Mouse (Mus musculus): Measurements from ENCODE around the gene Slc29a4. TPM values are rescaled to one million over a fixed set of nuclear protein-coding genes. Genes with fewer than 3 reads are reported as not detected.

The Slc29a4 gene
- total and polyA plus RNA-seq, 2 experiments = 0.04 TPM; not detected in 1

DNA sequence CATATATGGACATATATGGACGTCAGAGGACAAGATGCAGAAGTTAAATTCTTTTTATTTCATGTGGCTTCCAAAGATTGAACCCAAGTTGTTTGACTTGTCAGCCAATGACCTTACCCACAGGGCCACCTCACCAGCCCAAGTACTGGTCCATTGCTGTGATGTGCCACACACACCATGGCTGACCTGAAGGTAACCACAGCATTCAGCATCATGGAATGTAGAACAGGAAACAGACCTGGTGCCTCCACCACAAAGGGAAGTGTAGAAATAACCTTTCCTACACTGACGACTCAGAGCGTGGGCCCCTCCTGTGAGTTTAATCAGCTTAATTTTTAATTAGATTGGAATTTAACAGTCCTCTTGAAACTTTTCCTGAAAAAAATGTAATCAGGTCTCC, 2.0 kb upstream of the Slc29a4 start:
- Histone ChIP-seq H3K27ac (replicated peaks; ENCODE audit: insufficient read depth, low read depth, low read length) (no peak overlapping the region), H3K27me3 (ENCODE audit: control insufficient read depth, insufficient read depth, low read length) (no peaks in the 10 kb centered on the region), H3K9ac (ENCODE audit: low read depth, low read length) (no peak overlapping the region), H3K79me2 (ENCODE audit: control insufficient read depth, insufficient read depth, low read length) (no peaks in the 10 kb centered on the region), H3K4me1 (ENCODE audit: control insufficient read depth, insufficient read depth, low read length) (no peaks in the 10 kb centered on the region), H3K36me3 (ENCODE audit: control insufficient read depth, insufficient read depth, low read length) (no peaks in the 10 kb centered on the region), H3K4me3 (ENCODE audit: insufficient read depth, low read depth, low read length) (no peak overlapping the region)
- TF ChIP-seq POLR2A (IDR thresholded peaks at IDR 0.05; ENCODE audit: extremely low read depth, insufficient read depth, low read length) (no peak), CTCF (IDR thresholded peaks at IDR 0.05; ENCODE audit: low read depth, low read length) (no peak)
- DNase-seq (ENCODE audit: extremely low read depth, low read depth, low spot score) = no peak
- WGBS = 78% methylated on average over 3 of the region's 3 CpGs

DNA sequence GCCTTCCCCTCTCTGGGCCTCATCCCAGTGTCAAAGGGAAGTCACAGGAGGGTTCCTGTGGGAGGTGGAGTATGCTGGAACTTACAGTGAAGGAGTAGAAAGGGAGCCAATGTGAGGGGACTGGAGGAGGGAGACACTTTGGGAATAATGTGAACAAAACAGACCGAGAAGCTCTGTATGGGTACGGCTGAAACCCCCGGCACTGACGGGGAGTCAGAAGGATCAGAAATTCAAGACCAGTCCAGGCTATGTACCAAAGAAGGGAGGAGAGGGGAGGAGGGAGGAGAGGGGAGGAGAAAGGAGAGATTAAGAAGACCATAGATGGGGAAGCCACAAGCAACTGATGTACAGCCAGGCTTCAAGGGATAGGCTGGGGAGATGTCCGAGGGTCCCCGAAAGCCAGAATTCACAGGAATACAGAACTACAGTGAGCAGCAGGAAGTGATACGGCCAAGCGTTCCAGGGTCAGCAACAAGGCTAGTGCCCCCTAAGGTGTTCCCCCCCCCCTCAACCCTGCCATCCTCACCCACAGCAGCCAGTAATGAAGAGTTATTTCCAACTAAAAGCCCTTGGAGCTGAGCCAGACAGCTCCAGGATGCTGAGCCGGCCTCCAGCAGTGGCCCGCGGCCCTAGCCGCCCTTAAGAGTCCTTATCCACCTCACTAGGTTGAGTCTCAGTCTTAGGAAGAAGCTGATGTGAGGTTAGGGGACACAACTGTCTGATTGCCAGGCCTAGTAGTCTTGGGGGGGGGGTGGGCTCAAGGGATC, 842 bp downstream of the Slc29a4 start:
- no peaks in the 10 kb centered on the region for H3K36me3 ChIP-seq (ENCODE audit: control insufficient read depth, insufficient read depth, low read length)
- H3K79me2 ChIP-seq (ENCODE audit: control insufficient read depth, insufficient read depth, low read length) = no peaks in the 10 kb centered on the region
- no peak overlapping the region for H3K9ac ChIP-seq (ENCODE audit: low read depth, low read length)
- DNase-seq (ENCODE audit: extremely low read depth, low read depth, low spot score) = no peak
- 78% methylated on average over 12 of the region's 12 CpGs for WGBS
- TF ChIP-seq POLR2A (IDR thresholded peaks at IDR 0.05; ENCODE audit: extremely low read depth, insufficient read depth, low read length) (no peak), CTCF (IDR thresholded peaks at IDR 0.05; ENCODE audit: low read depth, low read length) (no peak)
- no peaks in the 10 kb centered on the region for H3K4me1 ChIP-seq (ENCODE audit: control insufficient read depth, insufficient read depth, low read length)
- H3K4me3 ChIP-seq (ENCODE audit: insufficient read depth, low read depth, low read length) = no peak overlapping the region
- no peaks in the 10 kb centered on the region for H3K27me3 ChIP-seq (ENCODE audit: control insufficient read depth, insufficient read depth, low read length)
- no peak overlapping the region for H3K27ac ChIP-seq (replicated peaks; ENCODE audit: insufficient read depth, low read depth, low read length)

DNA sequence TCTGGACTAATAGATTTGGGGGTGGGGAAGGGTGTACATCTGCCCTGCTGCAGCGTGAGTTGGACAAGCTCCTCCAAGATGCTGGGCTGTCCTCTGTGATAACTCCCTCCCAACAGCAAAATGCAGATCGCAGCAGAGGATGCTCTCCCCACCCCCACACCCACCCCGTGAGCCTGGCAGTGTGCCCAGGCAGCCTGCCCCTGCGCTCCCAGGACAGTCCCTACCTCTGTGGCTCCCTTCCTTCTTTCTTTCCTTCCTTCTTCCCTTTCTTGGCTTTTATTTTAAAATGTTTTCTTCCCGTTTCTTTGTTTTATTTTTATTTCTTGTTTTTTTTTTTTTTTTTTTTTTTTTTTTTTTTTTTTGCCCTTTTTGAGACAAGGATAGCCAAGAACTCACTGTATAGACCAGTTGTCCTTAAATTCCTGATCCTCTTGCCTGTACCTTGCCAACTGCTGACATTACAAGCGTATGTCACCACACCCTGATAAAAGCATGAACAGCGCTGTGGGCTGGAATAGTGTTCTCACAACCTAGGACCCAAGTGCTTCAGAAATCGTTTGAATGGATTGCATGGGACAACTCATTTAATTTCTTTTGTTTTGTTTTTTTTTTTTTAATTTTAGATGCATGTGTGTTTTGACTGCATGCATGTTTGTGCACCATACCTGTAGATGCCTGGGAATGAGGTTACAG, 1.6 kb downstream of the Slc29a4 start:
- H3K4me1 ChIP-seq (ENCODE audit: control insufficient read depth, insufficient read depth, low read length) = no peaks in the 10 kb centered on the region
- no peaks in the 10 kb centered on the region for H3K36me3 ChIP-seq (ENCODE audit: control insufficient read depth, insufficient read depth, low read length)
- no peak for DNase-seq (ENCODE audit: extremely low read depth, low read depth, low spot score)
- TF ChIP-seq POLR2A (IDR thresholded peaks at IDR 0.05; ENCODE audit: extremely low read depth, insufficient read depth, low read length) (no peak), CTCF (IDR thresholded peaks at IDR 0.05; ENCODE audit: low read depth, low read length) (no peak)
- no peak overlapping the region for H3K27ac ChIP-seq (replicated peaks; ENCODE audit: insufficient read depth, low read depth, low read length)
- no peaks in the 10 kb centered on the region for H3K27me3 ChIP-seq (ENCODE audit: control insufficient read depth, insufficient read depth, low read length)
- H3K9ac ChIP-seq (ENCODE audit: low read depth, low read length) = no peak overlapping the region
- 58% methylated on average over 8 of the region's 8 CpGs for WGBS
- no peaks in the 10 kb centered on the region for H3K79me2 ChIP-seq (ENCODE audit: control insufficient read depth, insufficient read depth, low read length)
- H3K4me3 ChIP-seq (ENCODE audit: insufficient read depth, low read depth, low read length) = no peak overlapping the region

DNA sequence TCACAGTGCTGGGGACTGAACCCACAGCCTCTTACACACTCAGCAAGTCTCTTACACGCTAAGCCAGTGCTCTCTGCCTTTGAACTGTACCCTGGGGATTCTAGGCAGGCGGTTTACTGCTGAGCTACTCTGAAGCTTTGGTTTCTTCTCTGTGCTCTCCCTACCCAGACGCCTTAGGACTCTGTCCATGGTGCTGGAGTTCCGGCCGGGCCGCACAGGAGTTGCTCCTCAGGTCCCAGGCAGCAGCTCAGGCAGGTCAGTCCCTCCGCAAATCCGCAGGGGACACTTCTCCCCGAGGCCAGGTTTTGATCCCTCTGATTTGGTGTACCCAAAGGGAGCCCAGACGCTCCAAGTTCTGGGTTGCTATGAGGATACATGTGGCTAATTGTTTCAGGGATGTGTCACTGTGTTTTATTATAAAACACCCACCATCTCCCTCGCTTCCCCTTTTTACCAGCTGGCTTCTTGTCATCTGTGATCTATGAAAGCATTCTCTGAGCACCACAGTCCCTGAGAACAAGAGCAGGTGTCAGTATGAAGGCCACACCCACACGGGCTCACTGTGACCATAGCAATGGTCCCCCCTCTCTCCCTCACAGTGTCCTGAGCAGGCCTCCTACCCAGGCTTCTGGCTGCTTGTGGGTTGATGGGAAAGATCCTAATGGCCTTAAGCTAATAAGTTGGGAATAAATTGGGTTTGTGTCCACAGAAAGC, 2.5 kb downstream of the Slc29a4 start:
- no peak overlapping the region for H3K9ac ChIP-seq (ENCODE audit: low read depth, low read length)
- H3K27ac ChIP-seq (replicated peaks; ENCODE audit: insufficient read depth, low read depth, low read length) = no peak overlapping the region
- no peaks in the 10 kb centered on the region for H3K27me3 ChIP-seq (ENCODE audit: control insufficient read depth, insufficient read depth, low read length)
- no peaks in the 10 kb centered on the region for H3K4me1 ChIP-seq (ENCODE audit: control insufficient read depth, insufficient read depth, low read length)
- H3K4me3 ChIP-seq (ENCODE audit: insufficient read depth, low read depth, low read length) = no peak overlapping the region
- WGBS = 16% methylated on average over 12 of the region's 12 CpGs
- no peaks in the 10 kb centered on the region for H3K36me3 ChIP-seq (ENCODE audit: control insufficient read depth, insufficient read depth, low read length)
- TF ChIP-seq CTCF (IDR thresholded peaks at IDR 0.05; ENCODE audit: low read depth, low read length) (no peak), POLR2A (IDR thresholded peaks at IDR 0.05; ENCODE audit: extremely low read depth, insufficient read depth, low read length) (no peak)
- DNase-seq (ENCODE audit: extremely low read depth, low read depth, low spot score) = no peak
- H3K79me2 ChIP-seq (ENCODE audit: control insufficient read depth, insufficient read depth, low read length) = no peaks in the 10 kb centered on the region

DNA sequence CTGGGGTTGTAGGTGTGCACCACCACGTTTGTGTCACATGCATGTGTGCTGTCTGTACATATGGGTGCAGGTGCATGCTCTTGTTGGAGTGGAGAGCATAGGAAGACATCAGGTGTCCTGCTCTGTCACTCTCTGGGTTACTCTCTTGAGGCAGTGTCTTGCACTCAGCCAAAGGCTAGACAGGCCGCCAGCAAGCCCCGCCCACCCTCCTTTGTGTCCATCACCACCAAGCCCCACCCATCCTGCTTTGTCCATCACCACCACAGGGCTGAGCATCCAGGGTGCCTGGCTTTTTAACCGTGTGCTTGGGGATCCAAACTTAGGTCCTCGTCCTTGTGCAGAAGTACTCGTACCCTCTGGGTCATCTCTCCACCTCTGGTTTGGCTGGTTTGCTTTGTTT, 3.9 kb downstream of the Slc29a4 start:
- no peak for DNase-seq (ENCODE audit: extremely low read depth, low read depth, low spot score)
- 40% methylated on average over 6 of the region's 6 CpGs for WGBS

More for the DNA sequence above, 3.9 kb downstream of the Slc29a4 start:
- no peaks in the 10 kb centered on the region for H3K36me3 ChIP-seq (ENCODE audit: control insufficient read depth, insufficient read depth, low read length)
- H3K27me3 ChIP-seq (ENCODE audit: control insufficient read depth, insufficient read depth, low read length) = peaks cover 3% of the 10 kb centered on the region; the same call in 1 of the 2 replicates
- no peaks in the 10 kb centered on the region for H3K4me1 ChIP-seq (ENCODE audit: control insufficient read depth, insufficient read depth, low read length)
- H3K4me3 ChIP-seq (ENCODE audit: insufficient read depth, low read depth, low read length) = no peak overlapping the region
- H3K79me2 ChIP-seq (ENCODE audit: control insufficient read depth, insufficient read depth, low read length) = no peaks in the 10 kb centered on the region
- H3K27ac ChIP-seq (replicated peaks; ENCODE audit: insufficient read depth, low read depth, low read length) = no peak overlapping the region
- TF ChIP-seq CTCF (IDR thresholded peaks at IDR 0.05; ENCODE audit: low read depth, low read length) (no peak), POLR2A (IDR thresholded peaks at IDR 0.05; ENCODE audit: extremely low read depth, insufficient read depth, low read length) (no peak)
- no peak overlapping the region for H3K9ac ChIP-seq (ENCODE audit: low read depth, low read length)

Data from liver, adult 2 months (tissue).